Mouse (Mus musculus) E14TG2a.4 (cell line): ENCODE results near the gene Polr2h.

Experiments used
- CTCF ChIP-seq: conservative IDR thresholded peaks from 2 replicates; pipeline ENCODE4 v1.5.1; 2014; ENCODE audit warnings: low read length
- NANOG ChIP-seq: IDR thresholded peaks from 2 replicates; pipeline ENCODE4 v1.6.1; 2014; ENCODE audit warnings: borderline replicate concordance, low read length, mixed read lengths

DNA sequence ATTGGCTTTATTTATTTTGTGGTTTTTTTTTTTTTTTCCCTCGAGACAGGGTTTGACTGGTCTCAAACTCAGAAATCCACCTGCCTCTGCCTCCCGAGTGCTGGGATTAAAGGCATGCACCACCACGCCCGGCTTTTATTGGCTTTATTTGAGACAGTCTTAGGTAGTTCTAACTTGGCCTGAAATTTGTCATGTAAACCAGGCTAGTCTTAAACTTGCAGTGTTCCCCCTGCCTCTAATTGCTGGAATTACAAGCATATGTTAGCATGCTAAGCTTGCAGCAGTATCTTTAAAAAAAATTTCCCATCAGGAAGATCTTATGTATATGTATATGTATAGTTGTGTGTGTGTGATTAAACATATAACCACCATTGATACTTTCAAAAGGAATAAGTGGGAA, 40.8 kb upstream of the Polr2h start:
- no peak for TF ChIP-seq CTCF
- no peak for TF ChIP-seq NANOG
